Mouse (Mus musculus): ENCODE results near the gene Tmem150b. TPM values are rescaled to one million over a fixed set of nuclear protein-coding genes. Genes with fewer than 3 reads are reported as not detected.

Tmem150b gene
- total and polyA plus RNA-seq, 3 experiments: 0.31 to 1.4 TPM; not detected in 1

DNA sequence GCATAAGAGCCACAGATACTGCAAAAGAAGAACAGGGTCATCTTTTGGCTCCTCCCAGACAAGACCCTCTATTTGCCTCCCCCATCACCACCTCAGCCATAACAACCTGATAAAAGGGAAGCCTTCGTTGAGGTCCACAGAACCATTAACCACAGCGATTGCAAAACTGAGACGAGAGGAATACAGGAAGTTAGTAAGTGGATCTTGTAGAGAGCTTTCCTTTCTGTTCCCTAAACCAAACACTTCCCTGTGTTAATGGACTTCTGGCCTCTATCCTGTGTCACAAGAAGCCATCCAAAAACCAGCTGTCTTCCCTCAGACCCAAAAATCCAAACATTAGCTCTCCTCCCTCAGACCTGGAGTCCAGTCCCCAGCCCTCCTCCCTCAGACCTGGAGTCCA is 690 bp downstream of the Tmem150b start:
- Histone ChIP-seq H3K9ac (ENCODE audit: control insufficient read depth, low read depth, low read length, poor library complexity, severe bottlenecking) (peak overlapping the region; percentile 32; the same call in 1 of the 2 replicates), H3K36me3 (ENCODE audit: control insufficient read depth in 1 of 2, insufficient read depth in 2 of 2, low read length in 2 of 2) (peaks cover 0 to 7% of the 10 kb centered on the region in 2 experiments; a peak in 2 of 4 replicates), H3K27me3 (ENCODE audit: control insufficient read depth in 1 of 2, insufficient read depth in 2 of 2, low read length in 2 of 2) (no peaks in the 10 kb centered on the region), H3K79me2 (ENCODE audit: control insufficient read depth, insufficient read depth, low read length, poor library complexity) (no peaks in the 10 kb centered on the region), H3K27ac (ENCODE audit: control insufficient read depth, low read depth, low read length) (no peak overlapping the region), H3K4me3 (ENCODE audit: control insufficient read depth in 1 of 2, insufficient read depth in 1 of 2, low read depth in 2 of 2, low read length in 2 of 2) (peak overlapping the region; percentile 8 to 53; a peak in 3 of 4 replicates), H3K9me3 (replicated peaks; ENCODE audit: insufficient read depth, low read length) (no peaks in the 10 kb centered on the region), H3K4me1 (ENCODE audit: control insufficient read depth in 1 of 2, insufficient read depth in 2 of 2, low read length in 2 of 2) (peaks cover 0 to 18% of the 10 kb centered on the region in 2 experiments; a peak in 3 of 4 replicates)
- DNase-seq (ENCODE audit: low read depth, low spot score): peak; percentile 57
- TF ChIP-seq MAZ (IDR thresholded peaks at IDR 0.05; ENCODE audit: low read depth, low read length) (no peak), E2F4 (IDR thresholded peaks at IDR 0.05; ENCODE audit: borderline replicate concordance, low read depth, low read length) (no peak), MYB (IDR thresholded peaks at IDR 0.05; ENCODE audit: low read depth, low read length) (no peak), CHD2 (IDR thresholded peaks at IDR 0.05; ENCODE audit: low read length) (no peak), POLR2AphosphoS2 (IDR thresholded peaks at IDR 0.05; ENCODE audit: low read length) (no peak), NELFE (IDR thresholded peaks at IDR 0.05; ENCODE audit: low read depth, low read length) (no peak)

DNA sequence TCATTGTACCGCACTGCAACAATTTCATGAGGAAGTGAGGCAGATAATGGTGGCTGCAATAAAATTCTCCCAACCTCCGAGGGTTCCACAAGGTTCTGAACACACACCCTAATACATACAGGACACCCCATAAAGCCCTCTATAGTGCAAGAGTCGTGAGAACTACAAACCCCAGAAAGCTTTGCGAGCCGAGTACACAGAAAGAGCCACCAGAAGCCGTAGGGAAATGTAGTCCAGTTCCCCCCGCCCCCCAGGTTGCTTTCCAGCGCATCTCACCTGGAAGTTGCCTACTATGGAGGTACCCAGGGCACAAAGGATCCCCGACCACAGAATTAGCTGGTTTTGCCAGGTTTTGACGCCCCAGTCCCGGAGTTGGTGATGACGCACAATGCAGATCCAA is 1.5 kb downstream of the Tmem150b start:
- no peaks in the 10 kb centered on the region for H3K79me2 ChIP-seq (ENCODE audit: control insufficient read depth, insufficient read depth, low read length, poor library complexity)
- H3K9me3 ChIP-seq (replicated peaks; ENCODE audit: insufficient read depth, low read length): no peaks in the 10 kb centered on the region
- DNase-seq (ENCODE audit: low read depth, low spot score): peak; percentile 72
- H3K27me3 ChIP-seq (ENCODE audit: control insufficient read depth in 1 of 2, insufficient read depth in 2 of 2, low read length in 2 of 2): no peaks in the 10 kb centered on the region
- no peak overlapping the region for H3K27ac ChIP-seq (ENCODE audit: control insufficient read depth, low read depth, low read length)
- H3K4me3 ChIP-seq (ENCODE audit: control insufficient read depth in 1 of 2, insufficient read depth in 1 of 2, low read depth in 2 of 2, low read length in 2 of 2): peak overlapping the region; percentile 53
- peaks cover 0 to 18% of the 10 kb centered on the region in 2 experiments; a peak in 3 of 4 replicates for H3K4me1 ChIP-seq (ENCODE audit: control insufficient read depth in 1 of 2, insufficient read depth in 2 of 2, low read length in 2 of 2)
- peaks cover 0 to 7% of the 10 kb centered on the region in 2 experiments; a peak in 2 of 4 replicates for H3K36me3 ChIP-seq (ENCODE audit: control insufficient read depth in 1 of 2, insufficient read depth in 2 of 2, low read length in 2 of 2)
- H3K9ac ChIP-seq (ENCODE audit: control insufficient read depth, low read depth, low read length, poor library complexity, severe bottlenecking): peak overlapping the region; percentile 19
- no peak for TF ChIP-seq TAL1 (IDR thresholded peaks at IDR 0.05; ENCODE audit: low read length)
- no peak for TF ChIP-seq SMC3 (IDR thresholded peaks at IDR 0.05; ENCODE audit: low read depth, low read length)
- no peak for TF ChIP-seq MEF2A (IDR thresholded peaks at IDR 0.05; ENCODE audit: extremely low read depth, insufficient replicate concordance, low read depth, low read length, poor library complexity, severe bottlenecking)
- TF ChIP-seq POLR2AphosphoS5 (IDR thresholded peaks at IDR 0.05; ENCODE audit: borderline replicate concordance, low read depth, low read length): no peak
- no peak for TF ChIP-seq MYC (IDR thresholded peaks at IDR 0.05; ENCODE audit: low read depth, low read length)
- TF ChIP-seq NRF1 (IDR thresholded peaks at IDR 0.05; ENCODE audit: insufficient read depth, low read depth, low read length, poor library complexity, severe bottlenecking): no peak
- TF ChIP-seq ETS1 (IDR thresholded peaks at IDR 0.05; ENCODE audit: low read depth, low read length): no peak
- TF ChIP-seq E2F4 (IDR thresholded peaks at IDR 0.05; ENCODE audit: borderline replicate concordance, low read depth, low read length): no peak
- no peak for TF ChIP-seq CHD1 (IDR thresholded peaks at IDR 0.05; ENCODE audit: low read depth, low read length)
- no peak for TF ChIP-seq USF1 (IDR thresholded peaks at IDR 0.05; ENCODE audit: low read depth, low read length)
- TF ChIP-seq TBP (IDR thresholded peaks at IDR 0.05; ENCODE audit: low read depth, low read length): 0 out of 2 replicates have a peak, but pooled peaks have one; percentile 28
- peak; percentile 100 for TF ChIP-seq HCFC1 (IDR thresholded peaks at IDR 0.05; ENCODE audit: low read depth, low read length)
- TF ChIP-seq EP300 (IDR thresholded peaks at IDR 0.05; ENCODE audit: low read depth in 1 of 2, low read length in 2 of 2): no peak
- TF ChIP-seq MAZ (IDR thresholded peaks at IDR 0.05; ENCODE audit: low read depth, low read length): no peak
- no peak for TF ChIP-seq TCF12 (IDR thresholded peaks at IDR 0.05; ENCODE audit: low read depth, low read length)
- no peak for TF ChIP-seq ZMIZ1 (IDR thresholded peaks at IDR 0.05; ENCODE audit: low read depth, low read length)
- TF ChIP-seq BHLHE40 (IDR thresholded peaks at IDR 0.05; ENCODE audit: borderline replicate concordance, low read depth, low read length): no peak
- no peak for TF ChIP-seq RCOR1 (IDR thresholded peaks at IDR 0.05; ENCODE audit: low read depth, low read length)
- no peak for TF ChIP-seq CHD2 (IDR thresholded peaks at IDR 0.05; ENCODE audit: low read length)
- no peak for TF ChIP-seq RAD21 (IDR thresholded peaks at IDR 0.05; ENCODE audit: low read depth, low read length)
- no peak for TF ChIP-seq MXI1 (IDR thresholded peaks at IDR 0.05; ENCODE audit: low read depth, low read length)
- TF ChIP-seq UBTF (IDR thresholded peaks at IDR 0.05; ENCODE audit: borderline replicate concordance, insufficient read depth, low read depth, low read length): no peak
- no peak for TF ChIP-seq MAX (IDR thresholded peaks at IDR 0.05; ENCODE audit: low read length)
- no peak for TF ChIP-seq CTCF (IDR thresholded peaks at IDR 0.05 in 2 of 3, conservative IDR thresholded peaks at IDR 0.05 in 1 of 3; ENCODE audit: control insufficient read depth in 1 of 3, insufficient read depth in 1 of 3, low read depth in 2 of 3, low read length in 3 of 3, poor library complexity in 1 of 3, severe bottlenecking in 1 of 3)
- TF ChIP-seq ZNF384 (IDR thresholded peaks at IDR 0.05; ENCODE audit: low read depth, low read length): no peak
- no peak for TF ChIP-seq GABPA (IDR thresholded peaks at IDR 0.05; ENCODE audit: low read depth, low read length)
- no peak for TF ChIP-seq SIN3A (IDR thresholded peaks at IDR 0.05; ENCODE audit: low read length)
- TF ChIP-seq KAT2A (conservative IDR thresholded peaks at IDR 0.05; ENCODE audit: low read depth, low read length): peak; percentile 86; the same call in 1 of the 2 replicates

Measured in MEL (cell line).